Mouse (Mus musculus): ENCODE measurements at regions not wholly inside any gene's neighbourhood (a gene's known extent, or its start where the extent isn't known, plus 50 kb on each side); places are given as distances from the start of the nearest gene placed in this dataset.
A peak's percentile ranks its signal among the peaks of the same experiment; 100 is the strongest.

- Histone ChIP-seq H3K9me3 (peaks cover 40% of the 10 kb centered on the region), H3K4me1 (no peaks in the 10 kb centered on the region), H3K4me3 (replicated peaks) (no peak overlapping the region), H3K27me3 (replicated peaks) (peaks cover 3% of the 10 kb centered on the region), H3K36me3 (replicated peaks; ENCODE audit: low read length) (no peaks in the 10 kb centered on the region)
- TF ChIP-seq GATA1 (IDR thresholded peaks at IDR 0.05; ENCODE audit: borderline replicate concordance, low read length) (no peak), FLI1 (IDR thresholded peaks at IDR 0.05; ENCODE audit: low read length) (no peak)
Measured at GRCm38 (mm10) chr4:140463296-140463695, 202.5 kb downstream of the Arhgef10l start.

GRCm38 (mm10) chr4:140461317-140461716 lies 204.5 kb downstream of the Arhgef10l start:
- Histone ChIP-seq H3K4me1 (no peaks in the 10 kb centered on the region; the same call in 1 of the 2 replicates), H3K4me3 (replicated peaks) (peak overlapping the region; percentile 59), H3K27me3 (replicated peaks) (peaks cover under 1% of the 10 kb centered on the region), H3K36me3 (replicated peaks; ENCODE audit: low read length) (no peaks in the 10 kb centered on the region), H3K9me3 (peaks cover 43% of the 10 kb centered on the region)
- no peak for TF ChIP-seq GATA1 (IDR thresholded peaks at IDR 0.05; ENCODE audit: borderline replicate concordance, low read length)
- no peak for TF ChIP-seq FLI1 (IDR thresholded peaks at IDR 0.05; ENCODE audit: low read length)

DNA sequence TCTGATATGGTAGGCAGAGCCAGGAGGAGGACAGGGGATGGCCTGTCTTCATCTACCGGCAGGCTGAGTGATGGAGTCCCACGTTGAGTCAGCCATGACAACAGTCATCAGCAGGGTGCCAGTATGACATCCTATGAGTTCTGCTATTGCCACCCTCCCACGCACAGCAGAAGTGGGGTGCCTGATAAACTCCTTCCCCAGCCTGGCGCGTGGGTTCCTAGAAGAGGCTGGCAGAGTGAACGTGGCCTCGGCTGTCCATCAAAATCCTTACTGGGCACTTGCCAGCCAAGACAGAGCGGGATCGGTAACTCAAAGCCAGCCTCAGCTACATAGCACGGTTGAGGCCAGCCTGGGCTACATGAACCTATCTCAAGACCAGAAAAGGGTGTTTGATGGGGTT lies 202.5 kb upstream of the Igsf21 start:
- TF ChIP-seq FLI1 (IDR thresholded peaks at IDR 0.05; ENCODE audit: low read length), result no peak
- TF ChIP-seq GATA1 (IDR thresholded peaks at IDR 0.05; ENCODE audit: borderline replicate concordance, low read length), result no peak
- H3K36me3 ChIP-seq (replicated peaks; ENCODE audit: low read length), result no peaks in the 10 kb centered on the region
- no peaks in the 10 kb centered on the region for H3K27me3 ChIP-seq (replicated peaks)
- H3K9me3 ChIP-seq, result peaks cover 3% of the 10 kb centered on the region; the same call in 1 of the 2 replicates
- H3K4me1 ChIP-seq, result no peaks in the 10 kb centered on the region
- H3K4me3 ChIP-seq (replicated peaks), result peak overlapping the region; percentile 8

GRCm38 (mm10) chr4:140446455-140446854 lies 199.9 kb upstream of the Igsf21 start:
- no peak for TF ChIP-seq GATA1 (IDR thresholded peaks at IDR 0.05; ENCODE audit: borderline replicate concordance, low read length)
- no peak for TF ChIP-seq FLI1 (IDR thresholded peaks at IDR 0.05; ENCODE audit: low read length)
- no peaks in the 10 kb centered on the region for H3K27me3 ChIP-seq (replicated peaks)
- H3K4me3 ChIP-seq (replicated peaks), result no peak overlapping the region
- no peaks in the 10 kb centered on the region for H3K4me1 ChIP-seq
- no peaks in the 10 kb centered on the region for H3K36me3 ChIP-seq (replicated peaks; ENCODE audit: low read length)
- peaks cover 12% of the 10 kb centered on the region for H3K9me3 ChIP-seq

DNA sequence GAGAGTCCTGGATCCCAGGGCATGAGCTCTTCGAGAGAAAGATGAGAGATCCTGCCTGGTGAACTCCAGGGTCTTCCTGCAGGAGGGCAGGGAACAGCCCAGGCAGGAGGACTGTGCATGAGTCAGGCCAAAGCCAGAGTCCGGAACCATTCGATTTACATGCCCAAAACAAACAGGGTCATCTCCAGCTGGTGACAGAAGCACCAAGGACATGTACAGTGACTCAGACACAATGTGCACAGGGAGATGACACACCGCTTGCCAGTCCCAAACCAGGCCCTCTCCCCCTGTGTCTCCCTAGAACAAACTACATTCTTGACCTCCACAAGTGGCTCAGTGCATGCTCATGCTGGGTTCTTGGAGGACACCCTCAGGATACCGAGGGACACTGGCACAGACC lies 199.3 kb upstream of the Igsf21 start:
- TF ChIP-seq GATA1 (IDR thresholded peaks at IDR 0.05; ENCODE audit: borderline replicate concordance, low read length), result no peak
- TF ChIP-seq FLI1 (IDR thresholded peaks at IDR 0.05; ENCODE audit: low read length), result no peak

DNA sequence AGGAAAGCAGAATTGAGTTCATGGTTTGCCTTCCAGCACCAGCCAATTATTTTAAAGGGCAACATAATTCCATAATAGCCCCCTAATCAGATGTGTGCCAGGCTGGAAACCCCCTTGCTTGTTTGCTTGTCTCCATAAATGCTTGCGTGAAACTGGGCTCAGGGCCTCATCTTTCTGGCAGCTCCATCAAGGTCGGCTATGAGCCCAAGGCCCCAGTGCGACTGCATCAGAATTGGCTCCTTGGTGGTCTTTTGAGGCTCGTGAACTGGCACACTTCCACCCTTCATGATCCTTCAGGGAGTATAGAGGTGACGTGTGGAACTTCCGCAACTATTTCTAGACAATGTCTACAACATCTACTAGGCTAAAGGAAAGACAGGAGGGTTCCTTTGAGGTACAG lies 196.6 kb upstream of the Igsf21 start:
- no peaks in the 10 kb centered on the region for H3K4me1 ChIP-seq
- no peak overlapping the region for H3K4me3 ChIP-seq (replicated peaks)
- peaks cover 12% of the 10 kb centered on the region for H3K9me3 ChIP-seq
- H3K36me3 ChIP-seq (replicated peaks; ENCODE audit: low read length), result no peaks in the 10 kb centered on the region
- H3K27me3 ChIP-seq (replicated peaks), result no peaks in the 10 kb centered on the region
- TF ChIP-seq GATA1 (IDR thresholded peaks at IDR 0.05; ENCODE audit: borderline replicate concordance, low read length) (no peak), FLI1 (IDR thresholded peaks at IDR 0.05; ENCODE audit: low read length) (no peak)

More for the DNA sequence above, 199.3 kb upstream of the Igsf21 start:
- H3K9me3 ChIP-seq, result peaks cover 12% of the 10 kb centered on the region
- H3K27me3 ChIP-seq (replicated peaks), result no peaks in the 10 kb centered on the region
- H3K36me3 ChIP-seq (replicated peaks; ENCODE audit: low read length), result no peaks in the 10 kb centered on the region
- H3K4me1 ChIP-seq, result no peaks in the 10 kb centered on the region
- no peak overlapping the region for H3K4me3 ChIP-seq (replicated peaks)

- H3K27me3 ChIP-seq (replicated peaks), result no peaks in the 10 kb centered on the region
- H3K4me1 ChIP-seq, result no peaks in the 10 kb centered on the region
- no peaks in the 10 kb centered on the region for H3K36me3 ChIP-seq (replicated peaks; ENCODE audit: low read length)
- no peak for TF ChIP-seq GATA1 (IDR thresholded peaks at IDR 0.05; ENCODE audit: borderline replicate concordance, low read length)
- TF ChIP-seq FLI1 (IDR thresholded peaks at IDR 0.05; ENCODE audit: low read length), result no peak
- no peak overlapping the region for H3K4me3 ChIP-seq (replicated peaks)
- H3K9me3 ChIP-seq, result peaks cover 10% of the 10 kb centered on the region
Measured at GRCm38 (mm10) chr4:140441805-140442204, 195.2 kb upstream of the Igsf21 start.

- TF ChIP-seq GATA1 (IDR thresholded peaks at IDR 0.05; ENCODE audit: borderline replicate concordance, low read length) (no peak), FLI1 (IDR thresholded peaks at IDR 0.05; ENCODE audit: low read length) (no peak)
- Histone ChIP-seq H3K4me1 (no peaks in the 10 kb centered on the region), H3K36me3 (replicated peaks; ENCODE audit: low read length) (no peaks in the 10 kb centered on the region), H3K4me3 (replicated peaks) (no peak overlapping the region), H3K9me3 (peaks cover 10% of the 10 kb centered on the region), H3K27me3 (replicated peaks) (no peaks in the 10 kb centered on the region)
Measured at GRCm38 (mm10) chr4:140439856-140440255, 193.3 kb upstream of the Igsf21 start.

DNA sequence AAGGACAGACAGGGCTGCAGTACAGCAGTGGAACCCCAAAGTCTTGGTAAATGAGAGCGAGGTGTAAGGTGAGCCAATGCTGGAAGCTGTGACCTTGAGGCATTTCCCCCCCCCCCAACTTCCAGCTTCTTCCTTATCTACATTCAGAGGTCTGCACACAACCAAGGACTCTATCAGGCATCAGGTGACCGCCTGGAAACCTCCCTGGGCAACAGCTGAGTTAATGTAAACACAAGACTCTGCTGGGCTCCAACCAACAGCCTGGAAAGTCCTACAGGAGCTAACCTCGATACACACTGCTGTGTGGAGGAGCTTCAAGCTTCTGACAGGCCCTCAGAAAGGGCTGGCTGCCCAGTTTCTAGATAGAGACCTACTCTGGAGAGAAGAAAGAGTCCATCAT lies 189.4 kb upstream of the Igsf21 start:
- no peak overlapping the region for H3K4me3 ChIP-seq (replicated peaks)
- TF ChIP-seq GATA1 (IDR thresholded peaks at IDR 0.05; ENCODE audit: borderline replicate concordance, low read length), result no peak
- no peak for TF ChIP-seq FLI1 (IDR thresholded peaks at IDR 0.05; ENCODE audit: low read length)
- H3K27me3 ChIP-seq (replicated peaks), result peaks cover 4% of the 10 kb centered on the region
- H3K36me3 ChIP-seq (replicated peaks; ENCODE audit: low read length), result no peaks in the 10 kb centered on the region
- no peaks in the 10 kb centered on the region; the same call in 1 of the 2 replicates for H3K9me3 ChIP-seq
- H3K4me1 ChIP-seq, result no peaks in the 10 kb centered on the region

DNA sequence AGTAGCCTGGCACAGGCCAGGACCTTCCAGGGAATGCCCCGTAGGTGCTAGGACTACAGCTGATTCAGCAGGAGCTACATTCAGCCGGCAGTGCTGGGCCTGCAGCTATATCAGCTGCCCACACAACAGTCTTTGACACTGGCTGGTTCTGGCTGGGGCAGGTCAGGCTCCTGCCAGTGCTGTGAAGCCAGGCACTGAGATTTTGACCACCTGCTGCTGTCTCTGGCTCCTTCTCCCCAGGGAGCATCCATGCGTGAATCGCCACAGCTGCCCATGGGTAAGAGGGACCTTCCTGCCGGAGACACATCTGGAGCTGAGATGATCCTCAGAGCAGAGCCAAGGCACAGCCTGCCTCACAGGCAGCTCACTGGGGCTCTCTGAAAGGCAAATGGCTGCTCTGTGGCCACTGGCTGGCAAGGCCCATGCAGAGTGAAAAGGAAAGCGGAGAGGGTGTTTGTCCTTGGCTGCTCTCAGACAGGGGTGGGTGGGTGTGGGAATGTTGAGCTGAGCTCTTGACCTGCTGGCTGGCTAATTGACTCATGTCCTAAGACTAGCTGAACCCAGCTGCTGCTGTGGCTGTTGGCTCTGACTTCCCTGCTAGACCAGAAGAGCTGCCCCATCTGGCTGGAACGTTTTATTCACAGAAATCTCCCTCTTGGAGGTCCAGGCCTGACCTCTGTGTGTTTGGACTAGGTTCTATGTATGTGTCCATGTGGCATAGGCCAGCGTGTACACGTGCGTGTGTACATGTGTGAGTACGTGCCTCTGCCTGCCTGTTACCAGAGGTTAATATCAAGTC lies 187.4 kb upstream of the Igsf21 start:
- Histone ChIP-seq H3K4me3 (replicated peaks) (no peak overlapping the region), H3K27me3 (replicated peaks) (peaks cover 4% of the 10 kb centered on the region)
- no peak for TF ChIP-seq GATA1 (IDR thresholded peaks at IDR 0.05; ENCODE audit: borderline replicate concordance, low read length)
- TF ChIP-seq FLI1 (IDR thresholded peaks at IDR 0.05; ENCODE audit: low read length), result no peak

More for the DNA sequence above, 187.4 kb upstream of the Igsf21 start:
- peaks cover 11% of the 10 kb centered on the region for H3K9me3 ChIP-seq
- H3K4me1 ChIP-seq, result no peaks in the 10 kb centered on the region
- no peaks in the 10 kb centered on the region for H3K36me3 ChIP-seq (replicated peaks; ENCODE audit: low read length)

All from megakaryocyte, embryonic 14.5 days (primary cell).